In the genomic region with DNA sequence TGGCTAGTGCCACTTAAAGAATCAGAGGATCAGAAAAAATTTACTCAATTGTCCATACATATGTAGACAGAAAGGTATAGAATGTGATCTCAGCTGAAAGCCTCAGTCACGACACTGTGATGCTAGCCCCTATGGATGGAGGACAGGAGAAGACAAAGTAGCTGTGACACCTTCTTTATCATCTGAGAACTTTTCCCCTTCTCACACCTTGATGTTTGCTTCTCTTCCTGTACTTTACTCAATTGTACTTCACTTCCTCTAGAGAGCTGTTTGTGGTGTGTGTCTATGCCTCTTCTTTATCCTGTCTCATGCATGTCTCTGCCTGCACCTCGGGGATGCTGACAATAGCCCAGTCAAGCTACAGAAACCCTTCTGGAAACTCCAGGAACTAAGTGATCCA, we compare ENCODE assay signal across 35 mouse cellular contexts. TPM values are rescaled to one million over a fixed set of nuclear protein-coding genes. Genes with fewer than 3 reads are reported as not detected.
A peak's percentile ranks its signal among the peaks of the same experiment; 100 is the strongest.
DNase-seq lines count a peak whose midpoint lies in the region; TF ChIP-seq lines count a peak whose summit lies in the region.
"Had no signal": no experiment of that assay in that cellular context is flagged by ENCODE, and none has a peak within 500 bp of the region (broad histone marks: within the 10 kb centered on the region; RNA-seq: fewer than 3 reads in every experiment).

No protein-coding gene starts in this region.

- no peak for TF ChIP-seq POLR2A in thymus, adult 2 months (IDR thresholded peaks at IDR 0.05; ENCODE audit: control insufficient read depth, extremely low read depth, insufficient read depth, low read length, poor library complexity)

- no peaks in the 10 kb centered on the region for H3K9me3 ChIP-seq in forebrain, embryonic 10.5 days
- H3K9me3 ChIP-seq: embryonic facial prominence, embryonic 12.5 days; forebrain, embryonic 15.5 days; G1E; heart, embryonic 13.5 days; hindbrain, embryonic 10.5 days; hindbrain, embryonic 15.5 days; intestine, embryonic 15.5 days; liver, embryonic 12.5 days; megakaryocyte, embryonic 14.5 days; midbrain, embryonic 12.5 days; neural tube, embryonic 13.5 days had no signal

- no peak overlapping the region for H3K4me3 ChIP-seq in thymus, adult 2 months (ENCODE audit: control insufficient read depth, insufficient read depth, low read length)
- no peak overlapping the region for H3K4me3 ChIP-seq in forebrain, embryonic 10.5 days
- H3K4me3 ChIP-seq: embryonic facial prominence, embryonic 12.5 days; forebrain, embryonic 15.5 days; gastrocnemius, adult 2 months; heart, adult 2 months; heart, embryonic 13.5 days; hindbrain, embryonic 10.5 days; hindbrain, embryonic 15.5 days; intestine, embryonic 15.5 days; layer of hippocampus, adult 2 months; liver, embryonic 12.5 days; megakaryocyte, embryonic 14.5 days; midbrain, embryonic 12.5 days; myocyte; neural tube, embryonic 13.5 days had no signal

- no peaks in the 10 kb centered on the region for H3K36me3 ChIP-seq in thymus, adult 2 months (ENCODE audit: control insufficient read depth, insufficient read depth, low read length)
- H3K36me3 ChIP-seq in forebrain, embryonic 10.5 days (replicated peaks) = no peaks in the 10 kb centered on the region
- H3K36me3 ChIP-seq: embryonic facial prominence, embryonic 12.5 days; forebrain, embryonic 15.5 days; G1E; heart, embryonic 13.5 days; hindbrain, embryonic 10.5 days; hindbrain, embryonic 15.5 days; intestine, embryonic 15.5 days; liver, embryonic 12.5 days; midbrain, embryonic 12.5 days; neural tube, embryonic 13.5 days had no signal

- no peak for TF ChIP-seq CTCF in thymus, adult 2 months (IDR thresholded peaks at IDR 0.05; ENCODE audit: borderline replicate concordance, control insufficient read depth, extremely low read depth, insufficient read depth, low read length, poor library complexity)

- 31% methylated on average over 2 of the region's 2 CpGs for WGBS in thymus, adult 2 months
- 84% methylated on average over 2 of the region's 2 CpGs for WGBS in forebrain, embryonic 10.5 days

- no peak overlapping the region; the same call in 1 of the 2 replicates for H3K27ac ChIP-seq in thymus, adult 2 months (ENCODE audit: control insufficient read depth, insufficient read depth, low read length)
- H3K27ac ChIP-seq in forebrain, embryonic 10.5 days = no peak overlapping the region
- H3K27ac ChIP-seq: embryonic facial prominence, embryonic 12.5 days; forebrain, embryonic 15.5 days; gastrocnemius, adult 2 months; heart, adult 2 months; heart, embryonic 13.5 days; hindbrain, embryonic 10.5 days; hindbrain, embryonic 15.5 days; intestine, embryonic 15.5 days; layer of hippocampus, adult 2 months; liver, embryonic 12.5 days; midbrain, embryonic 12.5 days; neural tube, embryonic 13.5 days had no signal

- no peaks in the 10 kb centered on the region for H3K27me3 ChIP-seq in thymus, adult 2 months (ENCODE audit: control insufficient read depth, insufficient read depth, low read length)
- no peaks in the 10 kb centered on the region for H3K27me3 ChIP-seq in forebrain, embryonic 10.5 days (ENCODE audit: poor library complexity, severe bottlenecking)
- H3K27me3 ChIP-seq: embryonic facial prominence, embryonic 12.5 days; forebrain, embryonic 15.5 days; heart, embryonic 13.5 days; hindbrain, embryonic 15.5 days; intestine, embryonic 15.5 days; liver, embryonic 12.5 days; midbrain, embryonic 12.5 days; neural tube, embryonic 13.5 days had no signal

- peaks cover 22% of the 10 kb centered on the region for H3K4me1 ChIP-seq in thymus, adult 2 months (replicated peaks; ENCODE audit: control insufficient read depth, insufficient read depth, low read length)
- H3K4me1 ChIP-seq in forebrain, embryonic 10.5 days = peaks cover 7% of the 10 kb centered on the region
- H3K4me1 ChIP-seq: forebrain, embryonic 15.5 days; hindbrain, embryonic 15.5 days; midbrain, embryonic 12.5 days; neural tube, embryonic 13.5 days had no signal

- peak; percentile 41 for DNase-seq in thymus, adult 2 months
- DNase-seq in thymus, adult 18-20 months = no peak
- peak; percentile 51 for DNase-seq in induced T-regulatory cell, adult 2 months (ENCODE audit: low read depth)
- DNase-seq in thymus, postnatal 14 days = peak; percentile 38
- no peak for DNase-seq in urinary bladder, postnatal 10 days (ENCODE audit: low spot score)
- no peak for DNase-seq in layer of hippocampus, adult 8-10 months (ENCODE audit: low spot score in 2 of 2)
- no peak for DNase-seq in forebrain, embryonic 10.5 days (ENCODE audit: extremely low spot score, low spot score)
- DNase-seq: adrenal gland, postnatal 14 days; cerebellum, adult 11 months; cerebellum, adult 9-10 months; embryo, embryonic 11 days; gastrocnemius, adult 2 months; gastrocnemius, postnatal 36 days; heart, adult 2 months; heart, postnatal 14 days; kidney, adult 2 months; kidney, postnatal 36 days; left cerebral cortex, postnatal 4 days; liver, postnatal 0 days; lung, postnatal 36 days; retina, postnatal 1 day; right cerebral cortex, postnatal 25 days had no signal

RNA-seq across cellular contexts. Expression of gene Cd44, which starts 11.5 kb away (rescaled TPM):
- polyA plus RNA-seq in thymus, adult 2 months (2012; rRNA removed) = 17.8 and 19.3 TPM in 2 replicates
- 10 to 100 TPM in 2 of 4 experiments, 1 to 10 TPM in 2; 5.6 to 20.0 (median 11.2) TPM for total RNA-seq in layer of hippocampus, adult 8-10 months (2022)
- polyA plus RNA-seq in forebrain, embryonic 10.5 days (2016; fragmentation: Nextera tagmentation; extraction: Ambion mirVana) = 2.3 and 2.8 TPM in 2 replicates

Comparison
In these comparisons a context has a peak if more than half of its experiments do, and no peak if none do; other contexts are left out.
1. DNase-seq: peak in thymus, adult 2 months (single experiment), induced T-regulatory cell, adult 2 months (single experiment) and thymus, postnatal 14 days (single experiment); none in thymus, adult 18-20 months (0 of 2), urinary bladder, postnatal 10 days (single experiment), layer of hippocampus, adult 8-10 months (0 of 2) and forebrain, embryonic 10.5 days (single experiment).